7 mouse cellular contexts compared by ENCODE assay signal in the genomic region with DNA sequence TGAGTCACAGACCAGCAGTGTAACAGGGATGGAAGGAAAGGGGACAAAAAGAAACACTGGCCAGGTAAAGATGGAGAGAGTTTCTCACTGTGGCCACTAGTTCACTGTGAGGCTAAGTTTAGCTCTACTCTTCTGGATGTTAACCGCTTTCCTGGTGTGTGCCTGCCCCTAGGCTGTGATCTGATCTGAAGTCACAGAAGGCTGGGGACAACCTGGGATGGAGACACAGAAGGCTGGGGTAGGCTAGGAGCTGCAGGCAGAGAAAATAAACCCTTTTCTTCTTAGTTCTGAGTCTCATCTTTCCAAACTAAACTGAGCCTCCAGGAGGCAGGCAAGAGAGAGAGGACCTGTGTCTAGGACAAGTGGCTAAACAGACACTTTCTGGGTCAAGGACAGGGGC. TPM values are rescaled to one million over a fixed set of nuclear protein-coding genes. Genes with fewer than 3 reads are reported as not detected.
DNase-seq lines count a peak whose midpoint lies in the region; ATAC-seq and TF ChIP-seq lines count a peak whose summit lies in the region.

No protein-coding gene starts in this region.

- 39% methylated on average over 1 of the region's 1 CpGs for WGBS in lung, embryonic 15.5 days
- WGBS in neural tube, embryonic 13.5 days = 0% methylated on average over 1 of the region's 1 CpGs

- no peak for DNase-seq in lung, postnatal 4 days
- peak; percentile 62 for DNase-seq in induced T-regulatory cell, adult 2 months (ENCODE audit: low read depth)
- no peak for DNase-seq in cerebellum, adult 9-10 months
- no peak for DNase-seq in right cerebral cortex, postnatal 4 days

- no peak overlapping the region for H3K9ac ChIP-seq in lung, embryonic 15.5 days
- H3K9ac ChIP-seq in neural tube, embryonic 13.5 days = no peak overlapping the region

- H3K4me3 ChIP-seq in lung, embryonic 15.5 days = no peak overlapping the region
- no peak overlapping the region for H3K4me3 ChIP-seq in embryonic fibroblast, embryonic 13.5 days (ENCODE audit: insufficient read depth, low read length)
- no peak overlapping the region for H3K4me3 ChIP-seq in neural tube, embryonic 13.5 days

- H3K27me3 ChIP-seq in lung, embryonic 15.5 days = no peaks in the 10 kb centered on the region
- peaks cover 43% of the 10 kb centered on the region for H3K27me3 ChIP-seq in neural tube, embryonic 13.5 days

- peak overlapping the region; percentile 94 for H3K27ac ChIP-seq in lung, embryonic 15.5 days
- H3K27ac ChIP-seq in embryonic fibroblast, embryonic 13.5 days (ENCODE audit: insufficient read depth, low read length) = peak overlapping the region; percentile 87
- peak overlapping the region; percentile 73; the same call in 1 of the 2 replicates for H3K27ac ChIP-seq in neural tube, embryonic 13.5 days (replicated peaks)

- no peak; the same call in 1 of the 2 replicates for TF ChIP-seq POLR2A in embryonic fibroblast, embryonic 13.5 days (IDR thresholded peaks at IDR 0.05; ENCODE audit: low read depth, low read length)

- H3K4me2 ChIP-seq in lung, embryonic 15.5 days = peak overlapping the region; percentile 79
- peak overlapping the region; percentile 66; the same call in 1 of the 2 replicates for H3K4me2 ChIP-seq in neural tube, embryonic 13.5 days

- no peak for ATAC-seq in lung, embryonic 15.5 days (ENCODE audit: borderline replicate concordance, extremely low read depth, low FRiP score, low TSS enrichment)
- no peak for ATAC-seq in neural tube, embryonic 13.5 days (ENCODE audit: low read depth)

- H3K36me3 ChIP-seq in lung, embryonic 15.5 days = 0 out of 2 replicates have a peak, but pooled peaks cover 6% of the 10 kb centered on the region
- H3K36me3 ChIP-seq in neural tube, embryonic 13.5 days = no peaks in the 10 kb centered on the region

- H3K9me3 ChIP-seq in lung, embryonic 15.5 days = no peaks in the 10 kb centered on the region
- H3K9me3 ChIP-seq in neural tube, embryonic 13.5 days = no peaks in the 10 kb centered on the region

- peaks cover 76% of the 10 kb centered on the region for H3K4me1 ChIP-seq in lung, embryonic 15.5 days
- peaks cover 28% of the 10 kb centered on the region for H3K4me1 ChIP-seq in embryonic fibroblast, embryonic 13.5 days (ENCODE audit: control insufficient read depth, insufficient read depth, low read length)
- H3K4me1 ChIP-seq in neural tube, embryonic 13.5 days (replicated peaks) = peaks cover 71% of the 10 kb centered on the region

- TF ChIP-seq CTCF in embryonic fibroblast, embryonic 13.5 days (IDR thresholded peaks at IDR 0.05; ENCODE audit: borderline replicate concordance, insufficient read depth, low read length) = no peak

RNA-seq across cellular contexts. Expression of a gene that starts 5.6 kb away (rescaled TPM):
- 12.7 and 13.5 TPM in 2 replicates for polyA plus RNA-seq in lung, embryonic 15.5 days (2015; fragmentation: Nextera tagmentation; extraction: Ambion mirVana)
- 15.2 and 31.9 TPM in 2 replicates for polyA plus RNA-seq in embryonic fibroblast, embryonic 13.5 days (2011; ENCODE audit: insufficient read length, low read depth, missing spikeins)
- 7.8 and 8.7 TPM in 2 replicates for polyA plus RNA-seq in neural tube, embryonic 13.5 days (2015; fragmentation: Nextera tagmentation; extraction: Ambion mirVana)

RNA-seq across cellular contexts. Expression of a gene that starts 21.8 kb away (rescaled TPM):
- 37.7 and 42.2 TPM in 2 replicates for polyA plus RNA-seq in lung, embryonic 15.5 days (2015; fragmentation: Nextera tagmentation; extraction: Ambion mirVana)
- 29.5 and 33.4 TPM in 2 replicates for polyA plus RNA-seq in embryonic fibroblast, embryonic 13.5 days (2011; ENCODE audit: insufficient read length, low read depth, missing spikeins)
- polyA plus RNA-seq in neural tube, embryonic 13.5 days (2015; fragmentation: Nextera tagmentation; extraction: Ambion mirVana) = 46.9 and 49.0 TPM in 2 replicates
